Mouse (Mus musculus) kidney, embryonic 14.5 days (tissue): ENCODE measurements around the gene Fkbp10. TPM values are rescaled to one million over a fixed set of nuclear protein-coding genes. Genes with fewer than 3 reads are reported as not detected.

Experiments
- ATAC-seq: fragments of 200-750 bp; cut with Nextera tagmentation; 2 replicates; pipeline ENCODE4 v1.8.0; 2017; ENCODE audit warnings: moderate number of reproducible peaks, mild to moderate bottlenecking, moderate TSS enrichment, moderate library complexity; ENCODE audit not compliant: low FRiP score, low TSS enrichment
- H3K27ac ChIP-seq: fragments of 300-500 bp; sonication (generic); 2 replicates; pipeline ENCODE4 v1.5.1; 2014; ENCODE audit warnings: low read depth, mild to moderate bottlenecking, low read length, moderate library complexity, mixed read lengths
- H3K27me3 ChIP-seq: fragments of 300-500 bp; sonication (generic); 2 replicates; pipeline ENCODE4 v1.6.1; 2014; ENCODE audit warnings: mild to moderate bottlenecking, low read length; ENCODE audit not compliant: control insufficient read depth, insufficient read depth
- H3K36me3 ChIP-seq: fragments of 300-500 bp; sonication (generic); 2 replicates; pipeline ENCODE4 v1.6.1; 2014; ENCODE audit warnings: low read length, mixed read lengths; ENCODE audit not compliant: control insufficient read depth, insufficient read depth
- H3K4me1 ChIP-seq: fragments of 300-500 bp; sonication (generic); 2 replicates; pipeline ENCODE4 v1.6.1; 2014; ENCODE audit warnings: low read length, mixed read lengths; ENCODE audit not compliant: control insufficient read depth, insufficient read depth
- H3K4me2 ChIP-seq: fragments of 300-500 bp; sonication (generic); replicated peaks from 2 replicates; pipeline ENCODE4 v1.6.1; 2014; ENCODE audit warnings: low read depth, mild to moderate bottlenecking, low read length
- H3K4me3 ChIP-seq: fragments of 300-500 bp; sonication (generic); 2 replicates; pipeline ENCODE4 v1.5.1; 2014; ENCODE audit warnings: mild to moderate bottlenecking, low read length
- H3K9ac ChIP-seq: fragments of 300-500 bp; sonication (generic); 2 replicates; pipeline ENCODE4 v1.6.1; 2014; ENCODE audit warnings: low read depth, mild to moderate bottlenecking, low read length, moderate library complexity
- H3K9me3 ChIP-seq: fragments of 300-500 bp; sonication (generic); 2 replicates; pipeline ENCODE4 v1.6.1; 2016; ENCODE audit warnings: low read length; ENCODE audit not compliant: control insufficient read depth
- WGBS: fragments of 180-500 bp; shearing (Covaris S2); extraction: QIAGEN DNeasy Blood & Tissue Kit; methylation state at CpG from one replicate; pipeline ENCODE4 v1.1.7; 2014; 5-methylcytosine and 5-hydroxymethylcytosine counted together
- polyA plus RNA-seq: library from polyadenylated mRNA; unstranded; fragments of >200 nt; fragmentation: Nextera tagmentation; extraction: Ambion mirVana; gene quantifications from 2 replicates; pipeline ENCODE4 v1.2.1, GENCODE M21; 2014

Gene Fkbp10
- polyA plus RNA-seq, 1 experiment from 2014 or later: 113 TPM

DNA sequence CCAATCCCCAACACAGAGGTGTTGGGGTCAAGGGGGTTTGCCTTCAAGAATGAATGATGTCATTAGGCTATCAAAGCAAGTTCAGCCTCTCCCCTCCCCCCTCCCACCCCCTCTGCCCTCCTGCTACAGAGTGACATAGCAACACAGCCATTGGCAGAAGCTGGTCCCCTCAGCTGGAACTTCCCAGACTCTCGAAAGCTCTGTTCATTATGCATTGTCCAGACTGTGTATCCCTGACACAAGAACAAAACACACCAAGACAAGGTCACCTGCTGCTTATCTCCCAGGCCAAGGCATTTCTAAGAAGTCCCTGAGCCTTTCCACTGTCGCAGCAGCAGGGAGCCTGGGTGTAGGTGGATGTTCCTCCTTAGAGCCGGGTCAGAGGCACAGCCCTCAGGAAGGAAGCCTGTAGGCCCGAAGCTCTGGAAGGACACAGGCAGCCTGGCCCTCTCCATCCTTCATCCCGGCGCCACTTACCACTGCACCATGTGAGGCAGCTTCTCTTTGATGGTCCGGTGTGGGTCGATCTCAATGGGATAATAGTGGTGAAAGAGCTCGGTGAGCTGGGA is 20.3 kb downstream of the Fkbp10 start:
- Histone ChIP-seq H3K9me3 (no peaks in the 10 kb centered on the region), H3K9ac (peak overlapping the region; percentile 7; the same call in 1 of the 2 replicates), H3K27ac (no peak overlapping the region), H3K4me1 (no peaks in the 10 kb centered on the region; the same call in 1 of the 2 replicates), H3K27me3 (no peaks in the 10 kb centered on the region), H3K4me2 (no peak overlapping the region), H3K36me3 (peaks cover 32% of the 10 kb centered on the region), H3K4me3 (no peak overlapping the region)
- WGBS: 79% methylated on average over 9 of the region's 9 CpGs
- no peak for ATAC-seq

DNA sequence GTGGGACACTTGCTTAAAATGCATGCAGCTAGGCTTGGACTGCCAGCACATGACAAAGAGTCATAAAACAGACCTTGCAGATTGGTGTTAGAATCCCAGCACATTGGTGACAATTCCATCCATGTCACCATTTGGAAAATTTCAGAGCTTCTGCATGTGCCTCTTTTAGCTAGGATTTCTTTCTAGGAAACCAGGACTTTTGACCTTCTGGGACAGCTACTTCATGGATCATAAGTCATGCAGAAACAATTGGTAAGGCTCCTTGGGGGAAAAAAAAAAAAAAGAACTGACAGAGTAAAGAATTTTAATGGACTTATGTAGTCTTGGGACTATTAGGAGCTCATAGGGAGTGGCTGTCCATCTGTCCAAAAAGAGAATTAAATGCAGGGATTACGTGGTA is 22.4 kb downstream of the Fkbp10 start:
- peaks cover 25% of the 10 kb centered on the region; the same call in 1 of the 2 replicates for H3K36me3 ChIP-seq
- H3K9me3 ChIP-seq: no peaks in the 10 kb centered on the region
- 53% methylated on average over 1 of the region's 1 CpGs for WGBS
- peaks cover 8% of the 10 kb centered on the region; the same call in 1 of the 2 replicates for H3K4me1 ChIP-seq
- H3K4me2 ChIP-seq: no peak overlapping the region
- H3K9ac ChIP-seq: no peak overlapping the region
- no peak for ATAC-seq
- H3K27ac ChIP-seq: no peak overlapping the region
- H3K4me3 ChIP-seq: no peak overlapping the region
- H3K27me3 ChIP-seq: no peaks in the 10 kb centered on the region

DNA sequence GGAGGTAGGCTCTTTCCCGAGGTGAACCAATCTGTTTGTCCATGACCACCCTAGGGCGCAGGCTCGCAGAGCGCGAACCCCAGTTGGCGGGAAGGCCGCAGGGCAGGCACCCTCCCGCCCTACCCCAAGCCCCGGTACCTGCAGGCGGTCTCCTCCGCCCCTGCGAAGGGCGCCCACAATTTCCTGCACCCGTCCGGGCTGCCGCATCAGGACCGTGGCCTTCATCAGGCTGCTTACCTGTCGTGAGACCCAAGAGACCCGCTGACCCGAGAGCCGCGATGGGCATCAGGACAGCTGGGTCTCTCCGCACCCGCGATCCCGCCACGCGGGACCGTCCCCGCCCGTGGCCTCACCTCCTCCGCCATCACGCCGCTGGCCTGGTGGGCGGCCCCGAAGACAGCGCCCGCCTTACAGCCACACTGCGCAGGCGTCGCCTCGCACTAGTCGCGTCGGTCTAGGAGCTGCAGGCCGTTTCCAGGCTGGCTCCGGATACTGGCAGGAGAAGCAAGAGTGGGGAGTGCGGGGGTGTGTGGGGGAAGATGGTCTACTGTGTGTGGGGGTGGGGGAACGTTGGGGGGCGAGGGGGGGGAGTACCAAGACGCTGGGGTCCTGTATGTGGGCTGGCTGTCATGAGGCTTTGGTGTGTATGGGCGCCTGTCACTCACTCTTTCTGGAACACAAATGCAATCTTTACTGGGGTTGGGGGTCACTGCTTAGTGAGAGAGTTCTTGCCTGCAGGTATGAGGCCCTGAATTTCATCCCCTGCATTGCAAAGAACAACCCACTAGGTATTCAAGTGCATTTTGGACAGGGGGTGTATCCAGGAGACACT is 25.4 kb downstream of the Fkbp10 start:
- under 1% methylated on average over 52 of the region's 52 CpGs for WGBS
- peak overlapping the region; percentile 74 for H3K4me3 ChIP-seq
- H3K9me3 ChIP-seq: no peaks in the 10 kb centered on the region
- peak overlapping the region; percentile 1; the same call in 1 of the 2 replicates for H3K27ac ChIP-seq
- peak overlapping the region; percentile 59 for H3K4me2 ChIP-seq
- peak; percentile 95 for ATAC-seq
- H3K9ac ChIP-seq: peak overlapping the region; percentile 80
- H3K36me3 ChIP-seq: peaks cover 11% of the 10 kb centered on the region; the same call in 1 of the 2 replicates
- H3K4me1 ChIP-seq: peaks cover 8% of the 10 kb centered on the region; the same call in 1 of the 2 replicates
- H3K27me3 ChIP-seq: no peaks in the 10 kb centered on the region

DNA sequence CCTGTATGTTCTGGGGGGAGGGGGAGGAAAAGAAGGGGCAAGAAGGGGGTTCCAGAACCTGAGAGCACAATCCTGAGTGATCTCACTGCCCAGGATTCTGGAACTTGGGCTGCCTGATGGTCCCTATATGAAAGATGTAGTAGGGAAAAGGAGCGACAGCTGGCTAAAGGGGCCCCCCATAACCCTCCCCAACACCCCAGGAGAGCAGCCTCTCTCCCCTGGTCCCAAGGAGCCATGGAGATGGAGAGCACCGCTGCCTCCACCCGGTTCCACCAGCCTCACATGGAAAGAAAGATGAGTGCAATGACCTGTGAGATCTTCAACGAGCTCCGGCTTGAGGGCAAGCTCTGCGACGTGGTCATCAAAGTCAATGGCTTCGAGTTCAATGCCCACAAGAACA is 26.3 kb downstream of the Fkbp10 start, which contains the start of the genes Nt5c3b and Klhl10:
Gene Nt5c3b, minus strand, starts transcription at position 12 of the 400 bp plus-strand sequence.
Gene Klhl10, plus strand, starts transcription at position 121 of the 400 bp plus-strand sequence.
- WGBS: 60% methylated on average over 8 of the region's 8 CpGs
- H3K9me3 ChIP-seq: no peaks in the 10 kb centered on the region
- no peak for ATAC-seq

DNA sequence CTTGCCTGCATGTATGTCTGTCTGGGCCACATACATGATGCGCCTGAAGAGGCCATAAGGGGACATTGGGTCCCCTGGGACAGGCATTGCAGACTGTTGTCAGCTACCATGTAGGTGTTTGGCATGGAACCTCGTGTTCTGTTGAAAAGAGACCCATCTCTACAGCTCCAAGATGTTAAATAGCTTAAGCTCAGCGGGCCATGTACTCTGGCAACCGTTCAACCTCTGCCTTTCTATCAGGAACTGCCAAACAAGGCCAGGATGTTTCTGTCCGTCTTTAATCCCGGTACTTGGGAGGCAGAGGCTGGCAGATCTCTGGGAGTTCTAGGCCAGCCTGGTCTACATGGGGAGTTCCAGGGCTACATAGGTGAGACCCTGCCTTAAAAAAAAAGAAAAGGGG is 27.1 kb downstream of the Fkbp10 start:
- Histone ChIP-seq H3K4me2 (no peak overlapping the region), H3K4me1 (peaks cover 8% of the 10 kb centered on the region; the same call in 1 of the 2 replicates), H3K27me3 (no peaks in the 10 kb centered on the region), H3K9ac (no peak overlapping the region), H3K4me3 (no peak overlapping the region), H3K27ac (no peak overlapping the region), H3K36me3 (no peaks in the 10 kb centered on the region), H3K9me3 (no peaks in the 10 kb centered on the region)
- WGBS: 83% methylated on average over 6 of the region's 6 CpGs
- no peak for ATAC-seq

More for the DNA sequence above, 26.3 kb downstream of the Fkbp10 start, which contains the start of the genes Nt5c3b and Klhl10:
- Histone ChIP-seq H3K4me3 (peak within 1 kb of the TSS; percentile 74), H3K36me3 (peaks cover 2% of the 10 kb centered on the region; the same call in 1 of the 2 replicates), H3K9ac (peak within 1 kb of the TSS; percentile 80), H3K4me2 (peak within 1 kb of the TSS; percentile 59), H3K27me3 (no peaks in the 10 kb centered on the region), H3K4me1 (peaks cover 8% of the 10 kb centered on the region; the same call in 1 of the 2 replicates), H3K27ac (peak within 1 kb of the TSS; percentile 1; the same call in 1 of the 2 replicates)

DNA sequence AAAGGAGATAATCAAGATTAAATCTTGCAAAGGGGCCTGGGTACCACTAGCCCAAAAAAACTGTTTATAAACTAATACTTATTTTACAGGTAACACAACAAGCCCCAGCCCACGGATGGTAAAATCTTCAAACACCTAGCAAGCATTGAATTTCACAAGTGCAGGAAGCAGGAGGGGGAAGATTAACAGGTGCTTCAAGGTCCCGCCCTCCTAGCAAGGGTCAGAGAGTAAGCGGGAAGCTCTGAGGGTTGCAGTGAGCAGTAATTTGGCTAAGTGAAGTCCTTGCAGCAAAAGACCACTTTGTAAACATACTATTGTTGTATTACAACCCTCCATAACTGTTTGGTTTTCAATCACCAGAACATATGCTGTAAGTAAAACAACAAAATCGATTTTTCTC is 41.8 kb downstream of the Fkbp10 start:
- 66% methylated on average over 4 of the region's 4 CpGs for WGBS
- Histone ChIP-seq H3K36me3 (peaks cover 18% of the 10 kb centered on the region), H3K27me3 (no peaks in the 10 kb centered on the region), H3K9me3 (no peaks in the 10 kb centered on the region), H3K4me2 (no peak overlapping the region), H3K4me1 (no peaks in the 10 kb centered on the region), H3K27ac (no peak overlapping the region), H3K9ac (no peak overlapping the region), H3K4me3 (no peak overlapping the region)
- ATAC-seq: no peak

DNA sequence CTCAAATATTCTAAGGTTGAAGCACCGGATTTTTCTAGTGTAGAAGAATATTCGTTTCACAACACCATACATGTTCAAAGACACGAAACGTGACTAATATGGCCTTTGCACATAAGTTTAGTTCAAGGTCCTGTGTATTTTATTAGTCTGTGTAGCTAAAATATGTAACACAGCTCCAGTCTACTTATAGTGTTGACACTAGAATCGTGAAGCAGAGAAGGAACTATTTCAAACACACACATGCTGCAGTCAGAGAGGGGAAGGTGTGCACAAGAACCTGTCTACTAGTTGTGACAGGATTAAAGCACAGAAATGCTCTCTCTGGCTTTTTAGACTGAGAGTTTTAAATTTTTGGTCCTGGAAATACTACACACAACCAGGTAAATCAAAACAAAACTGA is 42.2 kb downstream of the Fkbp10 start:
- Histone ChIP-seq H3K4me2 (no peak overlapping the region), H3K9ac (no peak overlapping the region), H3K27me3 (no peaks in the 10 kb centered on the region), H3K4me3 (no peak overlapping the region), H3K36me3 (peaks cover 22% of the 10 kb centered on the region), H3K27ac (no peak overlapping the region), H3K4me1 (no peaks in the 10 kb centered on the region), H3K9me3 (no peaks in the 10 kb centered on the region)
- WGBS: 84% methylated on average over 5 of the region's 5 CpGs
- ATAC-seq: no peak

DNA sequence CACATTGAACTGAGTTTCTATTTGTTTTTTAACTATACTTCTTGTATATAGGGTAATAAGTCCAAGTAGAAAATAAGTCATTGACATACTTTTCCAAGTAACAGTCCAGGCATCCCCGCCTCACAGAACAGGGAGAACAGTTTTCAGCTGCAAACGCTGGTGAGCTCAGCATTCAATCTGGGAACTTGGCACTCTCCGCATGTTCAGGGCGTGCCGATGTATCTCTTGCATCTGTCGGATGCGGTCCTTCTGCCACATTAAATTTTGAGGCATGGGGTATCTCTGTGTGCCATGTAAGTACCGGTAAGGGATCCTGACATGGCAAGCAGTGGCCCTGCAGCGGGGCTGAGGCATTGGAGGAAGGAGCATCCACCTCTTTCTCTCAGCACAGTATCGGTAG is 47.2 kb downstream of the Fkbp10 start:
- H3K4me2 ChIP-seq: no peak overlapping the region
- H3K27ac ChIP-seq: no peak overlapping the region
- no peaks in the 10 kb centered on the region for H3K9me3 ChIP-seq
- H3K4me3 ChIP-seq: no peak overlapping the region
- WGBS: 96% methylated on average over 10 of the region's 10 CpGs
- H3K27me3 ChIP-seq: no peaks in the 10 kb centered on the region
- ATAC-seq: no peak
- H3K4me1 ChIP-seq: no peaks in the 10 kb centered on the region
- no peak overlapping the region for H3K9ac ChIP-seq
- peaks cover 26% of the 10 kb centered on the region for H3K36me3 ChIP-seq
